ENCODE assay signal across 23 mouse cellular contexts in the genomic region with DNA sequence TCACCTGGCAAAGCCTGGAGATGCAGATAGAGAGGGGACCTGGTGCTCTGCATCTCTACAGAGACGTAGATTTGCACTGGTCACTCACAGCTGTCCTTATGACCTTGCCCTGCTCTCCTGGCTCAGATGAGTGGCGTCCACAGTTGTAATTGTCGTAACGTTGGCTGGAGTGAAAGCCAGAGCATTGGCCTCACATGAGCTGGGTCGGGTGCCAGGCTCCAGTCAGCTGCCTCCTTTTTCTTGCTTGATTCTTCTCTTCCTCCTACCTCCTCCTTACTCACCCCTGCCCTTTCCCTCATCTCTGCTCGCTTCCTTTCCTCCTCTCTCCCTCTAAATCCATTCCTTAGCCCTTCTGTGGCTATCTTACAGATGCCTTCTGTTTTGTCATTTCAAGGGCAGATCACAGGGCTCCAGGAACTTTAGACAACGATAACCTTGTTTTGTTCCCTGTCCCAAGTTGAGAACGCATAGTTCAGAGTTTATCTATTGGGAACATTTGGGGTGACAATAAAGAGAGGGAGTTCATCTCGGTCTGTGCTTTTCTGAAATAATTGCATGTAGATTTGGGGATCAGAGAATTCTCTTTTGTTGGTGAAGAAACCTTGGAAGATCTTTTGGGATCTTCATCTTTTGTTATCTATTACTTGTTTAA.
DNase-seq lines count a peak whose midpoint lies in the region; ATAC-seq lines count a peak whose summit lies in the region.
"Had no signal": no experiment of that assay in that cellular context is flagged by ENCODE, and none has a peak within 500 bp of the region (broad histone marks: within the 10 kb centered on the region; RNA-seq: fewer than 3 reads in every experiment).

No protein-coding gene starts in this region.

- H3K27me3 ChIP-seq in kidney, embryonic 15.5 days, result no peaks in the 10 kb centered on the region
- H3K27me3 ChIP-seq: hindbrain, embryonic 13.5 days; liver, embryonic 13.5 days; neural tube, embryonic 15.5 days; Patski had no signal

- no peak overlapping the region for H3K9ac ChIP-seq in kidney, embryonic 15.5 days
- H3K9ac ChIP-seq: hindbrain, embryonic 13.5 days; liver, embryonic 13.5 days; lung, embryonic 14.5 days; neural tube, embryonic 15.5 days had no signal

- 0 out of 2 replicates have a peak, but pooled peaks cover 4% of the 10 kb centered on the region for H3K36me3 ChIP-seq in kidney, embryonic 15.5 days
- H3K36me3 ChIP-seq: hindbrain, embryonic 13.5 days; liver, embryonic 13.5 days; neural tube, embryonic 15.5 days had no signal

- intact Hi-C loops in heart, postnatal 25 days (cut with DNase I), result loop anchor here (5.0 kb wide), 1 partner anchor 37 kb away; no protein-coding TSS in a partner anchor
- intact Hi-C loops in heart, postnatal 10 days (cut with DNase I), result no loop called here

- no peaks in the 10 kb centered on the region for H3K4me1 ChIP-seq in kidney, embryonic 15.5 days
- H3K4me1 ChIP-seq: hindbrain, embryonic 13.5 days; liver, embryonic 13.5 days; neural tube, embryonic 15.5 days had no signal

- H3K27ac ChIP-seq in kidney, embryonic 15.5 days, result no peak overlapping the region
- H3K27ac ChIP-seq: hindbrain, embryonic 13.5 days; liver, embryonic 13.5 days; neural tube, embryonic 15.5 days had no signal

- H3K9me3 ChIP-seq in kidney, embryonic 15.5 days (replicated peaks), result no peaks in the 10 kb centered on the region
- H3K9me3 ChIP-seq: hindbrain, embryonic 13.5 days; liver, embryonic 13.5 days; neural tube, embryonic 15.5 days had no signal

- ATAC-seq in kidney, embryonic 15.5 days (replicated peaks; ENCODE audit: low FRiP score), result no peak
- ATAC-seq: CD4-positive, CD25-positive, alpha-beta regulatory T cell, adult 4 months; forebrain, embryonic 16.5 days; inflammation-experienced regulatory T-cells, adult 6 months; midbrain, embryonic 16.5 days; Patski had no signal

- 82% methylated on average over 9 of the region's 9 CpGs for whole genome bisulfite sequencing in kidney, embryonic 15.5 days

- H3K4me2 ChIP-seq in kidney, embryonic 15.5 days, result no peak overlapping the region
- H3K4me2 ChIP-seq: hindbrain, embryonic 13.5 days; liver, embryonic 13.5 days; lung, embryonic 14.5 days; neural tube, embryonic 15.5 days had no signal

- H3K4me3 ChIP-seq in kidney, embryonic 15.5 days (replicated peaks), result no peak overlapping the region
- H3K4me3 ChIP-seq: hindbrain, embryonic 13.5 days; liver, embryonic 13.5 days; neural tube, embryonic 15.5 days had no signal

- DNase-seq in adrenal gland, adult 2 months, result peak; percentile 79
- DNase-seq in adrenal gland, adult 18-20 months (ENCODE audit: low spot score in 2 of 2), result no peak
- peak; percentile 44 for DNase-seq in heart, adult 8-10 months (ENCODE audit: low spot score)
- no peak for DNase-seq in heart, postnatal 25 days (ENCODE audit: low spot score)
- DNase-seq in kidney, postnatal 36 days, result peak; percentile 69 to 74
- DNase-seq in heart, postnatal 10 days, result peak; percentile 42 to 52
- no peak for DNase-seq in embryo, embryonic 11 days
- DNase-seq: cerebellum, adult 11 months; cerebellum, postnatal 10 days; liver, embryonic 13.5 days; lung, embryonic 14.5 days; lung, postnatal 4 days; spleen, adult 18-20 months; thymus, adult 18-20 months; thymus, postnatal 4 days had no signal

Comparison
In these comparisons a context has a peak if more than half of its experiments do, and no peak if none do; other contexts are left out.
1. DNase-seq: peak in adrenal gland, adult 2 months (single experiment), heart, adult 8-10 months (single experiment), kidney, postnatal 36 days (2 of 2) and heart, postnatal 10 days (2 of 2); none in adrenal gland, adult 18-20 months (0 of 2), heart, postnatal 25 days (single experiment) and embryo, embryonic 11 days (single experiment).